Mouse (Mus musculus): ENCODE measurements at regions not wholly inside any gene's neighbourhood (a gene's known extent, or its start where the extent isn't known, plus 50 kb on each side); places are given as distances from the start of the nearest gene placed in this dataset.
"Not testable (repeated sequence)": the region's sequence is repeated elsewhere in the genome, so short reads cannot be mapped to it uniquely, and the experiment has no call there.

GRCm38 (mm10) chr2:100252006-100252405 lies 1372.5 kb upstream of the Rag2 start:
- peak; percentile 1 for DNase-seq

DNA sequence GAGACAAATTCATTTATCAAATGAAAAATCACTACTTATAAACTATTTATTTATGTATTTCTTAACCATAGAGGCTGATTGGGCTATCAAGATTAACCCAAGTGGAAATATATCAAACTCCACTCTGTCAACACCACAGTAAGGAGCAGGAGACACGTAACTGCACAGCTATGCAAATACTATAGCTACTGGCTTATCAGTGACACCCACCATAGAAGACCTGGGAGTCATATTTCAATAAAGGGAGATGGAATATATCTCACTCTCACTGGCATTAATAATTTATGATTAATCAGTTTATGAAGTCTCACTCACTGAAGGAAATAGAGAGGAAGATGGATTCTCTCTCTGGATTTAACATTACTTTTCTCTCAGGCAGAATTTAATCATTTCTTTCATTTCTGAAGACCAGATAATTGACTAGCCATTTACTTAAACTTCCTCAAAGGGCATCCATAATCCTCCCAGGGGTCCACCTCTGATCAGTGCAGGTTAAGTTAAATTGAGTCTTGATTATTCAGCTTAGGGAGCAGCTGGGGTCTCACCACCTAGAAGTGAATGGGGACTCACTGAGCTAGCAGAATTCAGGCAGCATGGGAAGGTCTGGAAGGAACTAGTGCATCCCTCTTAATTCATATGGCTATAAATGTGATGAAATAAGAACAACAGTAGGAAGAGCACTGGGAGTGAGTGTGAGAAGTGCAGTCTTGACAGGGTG lies 1365.2 kb upstream of the Rag2 start:
- DNase-seq, result no peak

- no peak for DNase-seq
Observed at GRCm38 (mm10) chr2:100306516-100306915, 1318.0 kb upstream of the Rag2 start.

- DNase-seq, result no peak
Observed at GRCm38 (mm10) chr2:100312750-100313275, 1311.7 kb upstream of the Rag2 start.

GRCm38 (mm10) chr2:100320461-100320860 lies 1304.1 kb upstream of the Rag2 start:
- DNase-seq, result no peak

GRCm38 (mm10) chr2:100340713-100341112 lies 1283.8 kb upstream of the Rag2 start:
- DNase-seq, result no peak

GRCm38 (mm10) chr2:100344921-100345425 lies 1279.5 kb upstream of the Rag2 start:
- no peak for DNase-seq

GRCm38 (mm10) chr2:100365616-100366015 lies 1258.9 kb upstream of the Rag2 start:
- not testable (repeated sequence) for DNase-seq

GRCm38 (mm10) chr2:100399776-100400175 lies 1224.7 kb upstream of the Rag2 start:
- DNase-seq, result no peak

GRCm38 (mm10) chr2:100426661-100427060 lies 1197.9 kb upstream of the Rag2 start:
- no peak for DNase-seq

DNA sequence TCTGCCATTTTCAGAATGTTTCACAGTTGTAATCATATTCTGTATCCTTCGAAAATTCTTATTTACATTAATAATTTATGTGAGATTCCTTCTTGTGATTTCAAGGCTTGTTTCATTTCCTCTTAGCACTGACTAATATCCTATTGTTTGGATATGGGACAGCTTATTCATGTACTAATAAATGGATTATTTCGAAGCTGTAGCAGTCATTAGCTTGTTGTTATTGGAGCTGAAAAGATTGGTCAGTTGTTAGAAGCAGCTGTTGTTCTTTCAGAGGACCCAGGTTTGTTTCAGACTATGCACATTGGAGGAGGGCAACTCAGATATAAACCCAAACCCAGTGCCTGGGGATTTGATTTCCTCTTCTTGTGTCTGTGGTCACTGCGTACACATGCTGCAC lies 1189.5 kb upstream of the Rag2 start:
- DNase-seq, result peak; percentile 83

- no peak for DNase-seq
Observed at GRCm38 (mm10) chr2:100445868-100446267, 1178.7 kb upstream of the Rag2 start.

DNA sequence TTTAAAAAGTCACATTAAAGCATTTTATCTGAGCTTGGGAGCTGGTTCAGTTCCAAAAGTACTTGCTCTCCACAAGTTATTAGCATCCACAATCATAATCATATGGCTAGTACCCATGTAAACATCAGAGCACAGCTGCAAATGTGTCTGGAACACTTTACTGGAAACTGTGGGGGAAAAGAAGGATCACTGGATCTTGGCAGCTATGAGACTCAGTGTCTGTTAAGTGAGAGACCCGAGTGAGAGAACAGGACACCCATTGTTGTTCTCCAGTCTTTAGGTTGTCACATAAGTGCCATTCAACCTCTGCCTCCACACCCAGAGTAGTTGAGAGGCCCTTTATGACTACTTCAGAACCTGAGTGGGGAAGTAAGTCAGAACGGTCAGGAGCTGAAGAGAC lies 1178.2 kb upstream of the Rag2 start:
- DNase-seq, result no peak

DNA sequence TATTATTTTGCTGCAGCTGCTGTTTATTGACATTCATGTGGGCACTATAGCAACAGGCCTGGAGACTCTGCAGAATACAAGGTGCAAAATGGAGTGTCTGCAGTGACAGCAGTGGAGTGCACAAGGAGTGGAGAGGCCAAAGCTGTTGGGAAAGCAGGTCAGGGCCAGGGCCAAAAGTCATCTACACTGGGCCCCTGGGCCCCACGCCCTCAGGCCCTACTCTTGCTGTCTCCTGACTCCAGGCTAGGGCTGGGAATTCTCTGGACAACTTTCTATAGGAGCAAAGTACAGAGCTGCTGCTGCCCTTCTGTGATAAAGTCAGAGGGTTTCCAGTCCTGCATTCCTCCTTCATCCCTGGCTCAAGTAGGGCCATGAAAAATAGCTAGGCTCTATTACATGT lies 1164.9 kb upstream of the Rag2 start:
- DNase-seq, result not testable (repeated sequence)

DNA sequence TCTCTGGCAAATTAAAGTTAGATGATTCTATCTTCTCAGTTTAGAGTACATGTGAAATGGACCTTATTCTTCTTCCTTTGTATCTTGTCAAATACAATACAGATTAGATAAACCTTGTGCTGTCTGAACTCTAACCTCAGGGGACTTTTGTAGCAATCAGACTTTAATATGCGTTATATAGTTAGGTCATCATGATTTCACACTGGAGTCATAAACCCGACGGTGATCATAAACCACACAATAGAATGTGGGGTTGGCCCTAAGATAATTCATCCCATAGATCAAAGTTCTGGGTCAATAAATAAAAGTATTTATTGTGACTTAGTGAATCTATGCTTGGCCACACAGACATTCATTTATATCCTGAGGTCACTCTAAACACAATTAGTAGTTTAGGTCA lies 1138.3 kb upstream of the Rag2 start:
- DNase-seq, result not testable (repeated sequence)

- DNase-seq, result not testable (repeated sequence)
Observed at GRCm38 (mm10) chr2:100505114-100505513, 1119.4 kb upstream of the Rag2 start.
